Mouse (Mus musculus): Measurements from ENCODE around the gene Cilp.

- TF ChIP-seq CTCF (IDR thresholded peaks at IDR 0.05; ENCODE audit: insufficient read depth, low read length) (no peak), POLR2A (IDR thresholded peaks at IDR 0.05; ENCODE audit: borderline replicate concordance, extremely low read depth, low read depth, low read length) (no peak)
Observed at GRCm38 (mm10) chr9:65264959-65265358, at the start of gene Cilp.

Measured in lung, adult 2 months (tissue).